Mouse (Mus musculus) brain, adult 2 months (tissue): ENCODE data around the gene Gm5965.
"Not testable (repeated sequence)": the region's sequence is repeated elsewhere in the genome, so short reads cannot be mapped to it uniquely, and the experiment has no call there.

Source experiments
- DNase-seq: peaks from one replicate; pipeline ENCODE4 v3.0.0; 2011; ENCODE audit warnings: low read depth, low spot score

The Gm5965 gene

GRCm38 (mm10) chr16:88777596-88777995 is at the start of gene Gm5965:
Gene Gm5965, plus strand, starts transcription at chr16:88777896.
- no peak for DNase-seq

- no peak for DNase-seq
Observed at GRCm38 (mm10) chr16:88728812-88729275, 48.9 kb upstream of the Gm5965 start, which contains the start of gene Krtap13-1. Gene Krtap13-1, plus strand, starts transcription at chr16:88728862.

GRCm38 (mm10) chr16:88735391-88735790 is 42.3 kb upstream of the Gm5965 start:
- peak; percentile 5 for DNase-seq

GRCm38 (mm10) chr16:88744750-88745340 is 32.9 kb upstream of the Gm5965 start:
- peak; percentile 5 for DNase-seq

GRCm38 (mm10) chr16:88747943-88748342 is 29.8 kb upstream of the Gm5965 start:
- DNase-seq, result peak; percentile 3

GRCm38 (mm10) chr16:88751535-88751934 is 26.2 kb upstream of the Gm5965 start, which contains the start of gene Krtap13:
Gene Krtap13, minus strand, starts transcription at chr16:88751635.
- DNase-seq, result not testable (repeated sequence)

- DNase-seq, result not testable (repeated sequence)
Observed at GRCm38 (mm10) chr16:88758547-88758946, 19.1 kb upstream of the Gm5965 start, which contains the start of gene 2310034C09Rik. Gene 2310034C09Rik, plus strand, starts transcription at chr16:88758847.

- no peak for DNase-seq
Observed at GRCm38 (mm10) chr16:88774106-88774505, 3.6 kb upstream of the Gm5965 start, which contains the start of gene 2310057N15Rik. Gene 2310057N15Rik, minus strand, starts transcription at chr16:88774206.

GRCm38 (mm10) chr16:88786786-88787185 is 9.1 kb downstream of the Gm5965 start:
- no peak for DNase-seq

- DNase-seq, result peak; percentile 66
Observed at GRCm38 (mm10) chr16:88811827-88812226, 34.1 kb downstream of the Gm5965 start, which contains the start of gene Gm20741. Gene Gm20741, minus strand, starts transcription at chr16:88812220.

- DNase-seq, result no peak
Observed at GRCm38 (mm10) chr16:88820066-88820465, 42.4 kb downstream of the Gm5965 start, which contains the start of gene Krtap15. Gene Krtap15, plus strand, starts transcription at chr16:88820215.

- peak; percentile 35 for DNase-seq
Observed at GRCm38 (mm10) chr16:88823736-88824135, 46.0 kb downstream of the Gm5965 start.

GRCm38 (mm10) chr16:88826095-88826652 is 48.5 kb downstream of the Gm5965 start, which contains the start of gene Krtap14:
Gene Krtap14, minus strand, starts transcription at chr16:88826145.
- peak; percentile 8 for DNase-seq

- no peak for DNase-seq
Observed at GRCm38 (mm10) chr16:88826978-88827377, 49.3 kb downstream of the Gm5965 start.
